In the genomic region with DNA sequence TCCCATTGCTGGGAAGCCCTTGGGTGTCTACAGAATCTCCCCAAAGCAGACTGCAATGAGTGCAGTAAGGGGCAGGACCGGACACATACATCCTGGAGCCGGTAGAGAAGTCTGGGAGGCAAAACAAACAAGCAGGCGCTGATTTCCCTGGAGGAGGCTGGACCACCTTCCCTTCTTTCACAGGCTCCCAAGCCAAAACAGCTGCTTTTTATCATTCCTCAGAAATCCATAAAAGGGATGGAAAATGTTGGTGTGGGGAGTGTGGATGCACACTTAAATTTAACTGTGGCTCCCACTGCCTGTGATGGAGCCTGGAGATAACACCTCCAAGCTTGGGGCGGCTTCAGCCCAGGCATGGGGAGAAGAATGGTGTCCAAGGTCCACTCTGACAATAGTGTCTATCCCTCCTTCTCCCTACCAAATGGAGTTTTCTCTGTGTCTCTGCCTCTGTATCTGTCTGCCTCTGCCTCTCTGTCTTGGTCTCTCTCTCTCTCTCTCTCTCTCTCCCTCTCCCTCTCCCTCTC, we compare ENCODE assay signal across 14 mouse cellular contexts.
DNase-seq lines count a peak whose midpoint lies in the region; ATAC-seq and TF ChIP-seq lines count a peak whose summit lies in the region.
"Had no signal": no experiment of that assay in that cellular context is flagged by ENCODE, and none has a peak within 500 bp of the region (broad histone marks: within the 10 kb centered on the region; RNA-seq: fewer than 3 reads in every experiment).

No protein-coding gene starts in this region.

- peak overlapping the region; percentile 43; the same call in 1 of the 2 replicates for H3K27ac ChIP-seq in heart, embryonic 15.5 days
- H3K27ac ChIP-seq in lung, embryonic 16.5 days (ENCODE audit: low read length) = no peak overlapping the region
- peak overlapping the region; percentile 82 for H3K27ac ChIP-seq in stomach, postnatal 0 days (replicated peaks)
- H3K27ac ChIP-seq: liver, embryonic 13.5 days; midbrain, embryonic 13.5 days; neural tube, embryonic 12.5 days had no signal

- peaks cover 21% of the 10 kb centered on the region for H3K4me1 ChIP-seq in heart, embryonic 15.5 days (replicated peaks)
- peaks cover 30% of the 10 kb centered on the region for H3K4me1 ChIP-seq in lung, embryonic 16.5 days (replicated peaks; ENCODE audit: control insufficient read depth, insufficient read depth, low read length)
- H3K4me1 ChIP-seq in lung, adult 2 months (ENCODE audit: control insufficient read depth, insufficient read depth, low read length) = 0 out of 2 replicates have a peak, but pooled peaks cover 3% of the 10 kb centered on the region
- H3K4me1 ChIP-seq in stomach, postnatal 0 days (replicated peaks; ENCODE audit: control insufficient read depth, insufficient read depth) = peaks cover 6% of the 10 kb centered on the region; the same call in 1 of the 2 replicates
- H3K4me1 ChIP-seq: liver, embryonic 13.5 days; neural tube, embryonic 12.5 days had no signal

- no peak overlapping the region for H3K4me3 ChIP-seq in heart, embryonic 15.5 days
- no peak overlapping the region for H3K4me3 ChIP-seq in lung, embryonic 16.5 days (ENCODE audit: low read length)
- no peak overlapping the region for H3K4me3 ChIP-seq in lung, adult 2 months (replicated peaks; ENCODE audit: extremely low read depth, low read depth, low read length)
- H3K4me3 ChIP-seq in stomach, postnatal 0 days (ENCODE audit: low read depth, low read length) = no peak overlapping the region
- H3K4me3 ChIP-seq: erythroblast, embryonic 14.5 days; liver, embryonic 13.5 days; midbrain, embryonic 13.5 days; neural tube, embryonic 12.5 days had no signal

- ATAC-seq in heart, embryonic 15.5 days (replicated peaks; ENCODE audit: insufficient number of reproducible peaks, insufficient read depth, low FRiP score, low read depth) = no peak
- ATAC-seq in lung, embryonic 16.5 days (ENCODE audit: low read depth) = peak; percentile 51
- ATAC-seq in stomach, postnatal 0 days (ENCODE audit: low FRiP score, low TSS enrichment) = no peak
- ATAC-seq: midbrain, embryonic 13.5 days had no signal

- TF ChIP-seq POLR2A in lung, adult 2 months (IDR thresholded peaks at IDR 0.05; ENCODE audit: borderline replicate concordance, extremely low read depth, low read depth, low read length) = no peak

- H3K27me3 ChIP-seq in heart, embryonic 15.5 days = no peaks in the 10 kb centered on the region
- H3K27me3 ChIP-seq in lung, embryonic 16.5 days (ENCODE audit: control insufficient read depth, insufficient read depth, low read depth, low read length) = no peaks in the 10 kb centered on the region
- H3K27me3 ChIP-seq in stomach, postnatal 0 days (ENCODE audit: control insufficient read depth, insufficient read depth, low read length) = no peaks in the 10 kb centered on the region
- H3K27me3 ChIP-seq: liver, embryonic 13.5 days; midbrain, embryonic 13.5 days; neural tube, embryonic 12.5 days had no signal

- no peaks in the 10 kb centered on the region for H3K9me3 ChIP-seq in heart, embryonic 15.5 days (replicated peaks)
- H3K9me3 ChIP-seq in lung, embryonic 16.5 days (ENCODE audit: control insufficient read depth, low read length) = no peaks in the 10 kb centered on the region
- no peaks in the 10 kb centered on the region for H3K9me3 ChIP-seq in stomach, postnatal 0 days (ENCODE audit: control insufficient read depth, low read length)
- H3K9me3 ChIP-seq: liver, embryonic 13.5 days; midbrain, embryonic 13.5 days; neural tube, embryonic 12.5 days had no signal

- 37% methylated on average over 4 of the region's 4 CpGs for WGBS in heart, embryonic 15.5 days
- WGBS in lung, embryonic 16.5 days = 17% methylated on average over 4 of the region's 4 CpGs
- WGBS in lung, adult 2 months = 47% methylated on average over 4 of the region's 4 CpGs
- 19% methylated on average over 4 of the region's 4 CpGs for WGBS in stomach, postnatal 0 days

- DNase-seq in heart, postnatal 25 days (ENCODE audit: low spot score) = no peak
- DNase-seq in lung, adult 2 months = no peak
- peak; percentile 30 for DNase-seq in kidney, postnatal 14 days
- DNase-seq in stomach, postnatal 0 days (ENCODE audit: low spot score) = no peak
- DNase-seq in embryo, embryonic 10 days (ENCODE audit: low spot score) = no peak
- DNase-seq in gastrocnemius, adult 8-10 months (ENCODE audit: low spot score in 2 of 2) = no peak
- DNase-seq: cerebellum, adult 9-11 months; liver, embryonic 13.5 days; retina, postnatal 1 day had no signal

- no peak for TF ChIP-seq CTCF in lung, adult 2 months (IDR thresholded peaks at IDR 0.05; ENCODE audit: insufficient read depth, low read length)
- no peak for TF ChIP-seq CTCF in stomach, postnatal 0 days (IDR thresholded peaks at IDR 0.05; ENCODE audit: low read depth)

- intact Hi-C loops in heart, postnatal 25 days (cut with DNase I) = no loop called here

- no peak overlapping the region for H3K9ac ChIP-seq in heart, embryonic 15.5 days
- no peak overlapping the region for H3K9ac ChIP-seq in lung, embryonic 16.5 days (ENCODE audit: low read length)
- no peak overlapping the region for H3K9ac ChIP-seq in stomach, postnatal 0 days (ENCODE audit: low read length)
- H3K9ac ChIP-seq: liver, embryonic 13.5 days; midbrain, embryonic 13.5 days; neural tube, embryonic 12.5 days had no signal

- no peak overlapping the region for H3K4me2 ChIP-seq in heart, embryonic 15.5 days
- H3K4me2 ChIP-seq in lung, embryonic 16.5 days (ENCODE audit: low read depth, low read length) = no peak overlapping the region
- H3K4me2 ChIP-seq in stomach, postnatal 0 days (replicated peaks; ENCODE audit: low read depth) = no peak overlapping the region
- H3K4me2 ChIP-seq: liver, embryonic 13.5 days; midbrain, embryonic 13.5 days; neural tube, embryonic 12.5 days had no signal

- TF ChIP-seq EP300 in stomach, postnatal 0 days (optimal IDR thresholded peaks at IDR 0.05) = no peak

- no peaks in the 10 kb centered on the region for H3K36me3 ChIP-seq in heart, embryonic 15.5 days
- H3K36me3 ChIP-seq in lung, embryonic 16.5 days (ENCODE audit: control insufficient read depth, insufficient read depth, low read length) = no peaks in the 10 kb centered on the region
- H3K36me3 ChIP-seq in stomach, postnatal 0 days (ENCODE audit: control insufficient read depth, insufficient read depth, low read length) = no peaks in the 10 kb centered on the region
- H3K36me3 ChIP-seq: liver, embryonic 13.5 days; midbrain, embryonic 13.5 days; neural tube, embryonic 12.5 days had no signal
